Mouse (Mus musculus) embryonic facial prominence, embryonic 12.5 days (tissue): ENCODE measurements around the gene Tmem229b. TPM values are rescaled to one million over a fixed set of nuclear protein-coding genes. Genes with fewer than 3 reads are reported as not detected.

Experiments used
- ATAC-seq: fragments of 200-750 bp; cut with Nextera tagmentation; 2 replicates; pipeline ENCODE4 v1.8.0; 2017; ENCODE audit not compliant: insufficient number of reproducible peaks, insufficient read depth, low FRiP score, low TSS enrichment
- H3K27ac ChIP-seq: fragments of 300-500 bp; sonication (generic); 2 replicates; pipeline ENCODE4 v1.5.1; 2016; ENCODE audit warnings: mild to moderate bottlenecking
- H3K27me3 ChIP-seq: fragments of 300-500 bp; sonication (generic); 2 replicates; pipeline ENCODE4 v1.6.1; 2016; ENCODE audit warnings: mild to moderate bottlenecking, moderate library complexity
- H3K36me3 ChIP-seq: fragments of 300-500 bp; sonication (generic); 2 replicates; pipeline ENCODE4 v1.6.1; 2016; ENCODE audit warnings: mild to moderate bottlenecking
- H3K4me1 ChIP-seq: fragments of 300-500 bp; sonication (generic); 2 replicates; pipeline ENCODE4 v1.6.1; 2016
- H3K4me2 ChIP-seq: fragments of 300-500 bp; sonication (generic); replicated peaks from 2 replicates; pipeline ENCODE4 v1.6.1; 2016; ENCODE audit warnings: mild to moderate bottlenecking, moderate library complexity
- H3K4me3 ChIP-seq: fragments of 300-500 bp; sonication (generic); 2 replicates; pipeline ENCODE4 v1.5.1; 2016; ENCODE audit warnings: mild to moderate bottlenecking
- H3K9ac ChIP-seq: fragments of 300-500 bp; sonication (generic); 2 replicates; pipeline ENCODE4 v1.6.1; 2016; ENCODE audit warnings: mild to moderate bottlenecking, moderate library complexity
- H3K9me3 ChIP-seq: fragments of 300-500 bp; sonication (generic); 2 replicates; pipeline ENCODE4 v1.6.1; 2016; ENCODE audit warnings: mild to moderate bottlenecking, moderate library complexity
- WGBS: fragments of 180-500 bp; shearing (Covaris S2); methylation state at CpG from one replicate; pipeline ENCODE4 v1.1.7; 2016; 5-methylcytosine and 5-hydroxymethylcytosine counted together
- polyA plus RNA-seq: library from polyadenylated mRNA; unstranded; fragments of >200 nt; fragmentation: Nextera tagmentation; extraction: Ambion mirVana; gene quantifications from 2 replicates; pipeline ENCODE4 v1.2.1, GENCODE M21; 2016

Gene Tmem229b
- polyA plus RNA-seq, 1 experiment from 2014 or later = 8.0 TPM

GRCm38 (mm10) chr12:79002978-79003377, 4.4 kb downstream of the Tmem229b start:
- Histone ChIP-seq H3K4me1 (no peaks in the 10 kb centered on the region), H3K4me3 (no peak overlapping the region), H3K9ac (no peak overlapping the region), H3K27ac (no peak overlapping the region), H3K4me2 (no peak overlapping the region), H3K9me3 (no peaks in the 10 kb centered on the region), H3K27me3 (peaks cover 14% of the 10 kb centered on the region), H3K36me3 (no peaks in the 10 kb centered on the region)
- 75% methylated on average over 3 of the region's 3 CpGs for WGBS
- no peak for ATAC-seq

GRCm38 (mm10) chr12:79002406-79002805, 5.0 kb downstream of the Tmem229b start:
- Histone ChIP-seq H3K9me3 (no peaks in the 10 kb centered on the region), H3K4me1 (no peaks in the 10 kb centered on the region), H3K4me2 (no peak overlapping the region), H3K27me3 (peaks cover 14% of the 10 kb centered on the region), H3K36me3 (no peaks in the 10 kb centered on the region), H3K4me3 (no peak overlapping the region), H3K27ac (no peak overlapping the region), H3K9ac (no peak overlapping the region)
- ATAC-seq = no peak
- 92% methylated on average over 5 of the region's 5 CpGs for WGBS

- no peaks in the 10 kb centered on the region for H3K4me1 ChIP-seq
- no peak overlapping the region for H3K27ac ChIP-seq
- WGBS = 22% methylated on average over 7 of the region's 7 CpGs
- H3K9ac ChIP-seq = no peak overlapping the region
- ATAC-seq = no peak
- no peak overlapping the region for H3K4me2 ChIP-seq
- no peaks in the 10 kb centered on the region for H3K27me3 ChIP-seq
- H3K9me3 ChIP-seq = no peaks in the 10 kb centered on the region
- no peak overlapping the region for H3K4me3 ChIP-seq
- no peaks in the 10 kb centered on the region for H3K36me3 ChIP-seq
Observed at GRCm38 (mm10) chr12:78996711-78997110, 10.7 kb downstream of the Tmem229b start.

GRCm38 (mm10) chr12:78996271-78996670, 11.2 kb downstream of the Tmem229b start:
- Histone ChIP-seq H3K4me2 (no peak overlapping the region), H3K27ac (no peak overlapping the region), H3K9ac (no peak overlapping the region), H3K27me3 (no peaks in the 10 kb centered on the region), H3K4me3 (no peak overlapping the region), H3K36me3 (no peaks in the 10 kb centered on the region), H3K9me3 (no peaks in the 10 kb centered on the region), H3K4me1 (no peaks in the 10 kb centered on the region)
- 67% methylated on average over 4 of the region's 4 CpGs for WGBS
- ATAC-seq = no peak

GRCm38 (mm10) chr12:78987581-78988081, 19.8 kb downstream of the Tmem229b start:
- Histone ChIP-seq H3K9me3 (no peaks in the 10 kb centered on the region), H3K36me3 (no peaks in the 10 kb centered on the region), H3K27me3 (no peaks in the 10 kb centered on the region), H3K4me2 (no peak overlapping the region), H3K9ac (no peak overlapping the region), H3K27ac (no peak overlapping the region), H3K4me1 (0 out of 2 replicates have a peak, but pooled peaks cover 3% of the 10 kb centered on the region), H3K4me3 (no peak overlapping the region)
- WGBS = 45% methylated on average over 9 of the region's 9 CpGs
- ATAC-seq = no peak

- Histone ChIP-seq H3K27me3 (no peaks in the 10 kb centered on the region), H3K36me3 (no peaks in the 10 kb centered on the region), H3K4me1 (0 out of 2 replicates have a peak, but pooled peaks cover 3% of the 10 kb centered on the region), H3K9me3 (no peaks in the 10 kb centered on the region), H3K4me2 (no peak overlapping the region), H3K4me3 (no peak overlapping the region), H3K27ac (no peak overlapping the region), H3K9ac (no peak overlapping the region)
- 61% methylated on average over 3 of the region's 3 CpGs for WGBS
- ATAC-seq = no peak
Observed at GRCm38 (mm10) chr12:78984035-78984432, 23.4 kb downstream of the Tmem229b start.

GRCm38 (mm10) chr12:78983296-78984034, 24.0 kb downstream of the Tmem229b start:
- Histone ChIP-seq H3K9me3 (no peaks in the 10 kb centered on the region), H3K9ac (no peak overlapping the region), H3K27ac (no peak overlapping the region), H3K4me2 (no peak overlapping the region), H3K36me3 (no peaks in the 10 kb centered on the region), H3K27me3 (no peaks in the 10 kb centered on the region), H3K4me1 (0 out of 2 replicates have a peak, but pooled peaks cover 3% of the 10 kb centered on the region), H3K4me3 (no peak overlapping the region)
- ATAC-seq = no peak
- 77% methylated on average over 9 of the region's 9 CpGs for WGBS

- WGBS = 71% methylated on average over 9 of the region's 9 CpGs
- no peaks in the 10 kb centered on the region for H3K9me3 ChIP-seq
- no peaks in the 10 kb centered on the region for H3K27me3 ChIP-seq
- no peak for ATAC-seq
- no peaks in the 10 kb centered on the region for H3K36me3 ChIP-seq
- H3K9ac ChIP-seq = no peak overlapping the region
- H3K4me1 ChIP-seq = 0 out of 2 replicates have a peak, but pooled peaks cover 3% of the 10 kb centered on the region
- H3K4me3 ChIP-seq = no peak overlapping the region
- no peak overlapping the region for H3K27ac ChIP-seq
- H3K4me2 ChIP-seq = no peak overlapping the region
Observed at GRCm38 (mm10) chr12:78981938-78982825, 25.2 kb downstream of the Tmem229b start.

- Histone ChIP-seq H3K27ac (no peak overlapping the region), H3K4me2 (no peak overlapping the region), H3K4me1 (0 out of 2 replicates have a peak, but pooled peaks cover 3% of the 10 kb centered on the region), H3K9me3 (no peaks in the 10 kb centered on the region), H3K27me3 (no peaks in the 10 kb centered on the region), H3K9ac (no peak overlapping the region), H3K36me3 (no peaks in the 10 kb centered on the region), H3K4me3 (no peak overlapping the region)
- ATAC-seq = no peak
- whole genome bisulfite sequencing = 74% methylated on average over 2 of the region's 2 CpGs
Observed at GRCm38 (mm10) chr12:78981131-78981530, 26.3 kb downstream of the Tmem229b start.

GRCm38 (mm10) chr12:78980683-78981091, 26.7 kb downstream of the Tmem229b start:
- no peak overlapping the region for H3K27ac ChIP-seq
- H3K27me3 ChIP-seq = no peaks in the 10 kb centered on the region
- no peak overlapping the region for H3K9ac ChIP-seq
- H3K36me3 ChIP-seq = no peaks in the 10 kb centered on the region
- H3K4me1 ChIP-seq = 0 out of 2 replicates have a peak, but pooled peaks cover 3% of the 10 kb centered on the region
- no peak overlapping the region for H3K4me3 ChIP-seq
- WGBS = 68% methylated on average over 5 of the region's 5 CpGs
- ATAC-seq = no peak
- no peaks in the 10 kb centered on the region for H3K9me3 ChIP-seq
- H3K4me2 ChIP-seq = no peak overlapping the region

- no peaks in the 10 kb centered on the region for H3K36me3 ChIP-seq
- no peaks in the 10 kb centered on the region for H3K27me3 ChIP-seq
- no peaks in the 10 kb centered on the region for H3K4me1 ChIP-seq
- WGBS = 83% methylated on average over 4 of the region's 4 CpGs
- no peak overlapping the region for H3K4me3 ChIP-seq
- no peak overlapping the region for H3K9ac ChIP-seq
- H3K4me2 ChIP-seq = no peak overlapping the region
- no peak overlapping the region for H3K27ac ChIP-seq
- no peak for ATAC-seq
- H3K9me3 ChIP-seq = no peaks in the 10 kb centered on the region
Observed at GRCm38 (mm10) chr12:78977552-78977951, 29.9 kb downstream of the Tmem229b start.
